Mouse (Mus musculus) liver, embryonic 16.5 days (tissue): ENCODE results near the gene Sec24d. TPM values are rescaled to one million over a fixed set of nuclear protein-coding genes. Genes with fewer than 3 reads are reported as not detected.

ENCODE experiments used
- ATAC-seq: fragments of 200-750 bp; cut with Nextera tagmentation; 2 replicates; pipeline ENCODE4 v1.8.0; 2017; ENCODE audit warnings: low read depth, mild to moderate bottlenecking, moderate number of reproducible peaks, moderate library complexity
- H3K27ac ChIP-seq: fragments of 300-500 bp; sonication (generic); 2 replicates; pipeline ENCODE4 v1.5.1; 2014; ENCODE audit warnings: mild to moderate bottlenecking, low read length
- H3K27me3 ChIP-seq: fragments of 300-500 bp; sonication (generic); 2 replicates; pipeline ENCODE4 v1.6.1; 2014; ENCODE audit warnings: low read depth, low read length, mixed read lengths; ENCODE audit not compliant: control insufficient read depth, insufficient read depth
- H3K36me3 ChIP-seq: fragments of 300-500 bp; sonication (generic); 2 replicates; pipeline ENCODE4 v1.6.1; 2014; ENCODE audit warnings: mild to moderate bottlenecking; ENCODE audit not compliant: control insufficient read depth, insufficient read depth
- H3K4me1 ChIP-seq: fragments of 300-500 bp; sonication (generic); 2 replicates; pipeline ENCODE4 v1.6.1; 2014; ENCODE audit warnings: low read depth, low read length, mixed read lengths; ENCODE audit not compliant: control insufficient read depth
- H3K4me2 ChIP-seq: fragments of 300-500 bp; sonication (generic); 2 replicates; pipeline ENCODE4 v1.6.1; 2014; ENCODE audit warnings: low read depth, low read length, mixed read lengths
- H3K4me3 ChIP-seq: fragments of 300-500 bp; sonication (generic); 2 replicates; pipeline ENCODE4 v1.5.1; 2014; ENCODE audit warnings: low read depth, mild to moderate bottlenecking, low read length
- H3K9ac ChIP-seq: fragments of 300-500 bp; sonication (generic); 2 replicates; pipeline ENCODE4 v1.6.1; 2014; ENCODE audit warnings: low read depth, low read length
- H3K9me3 ChIP-seq: fragments of 300-500 bp; sonication (generic); replicated peaks from 2 replicates; pipeline ENCODE4 v1.6.1; 2016; ENCODE audit warnings: low read length; ENCODE audit not compliant: control insufficient read depth
- WGBS: fragments of 180-500 bp; shearing (Covaris S2); extraction: QIAGEN DNeasy Blood & Tissue Kit; methylation state at CpG from one replicate; pipeline ENCODE4 v1.1.7; 2014; ENCODE audit not compliant: insufficient replicate concordance; 5-methylcytosine and 5-hydroxymethylcytosine counted together
- polyA plus RNA-seq: library from polyadenylated mRNA; unstranded; fragments of >200 nt; fragmentation: Nextera tagmentation; extraction: Ambion mirVana; gene quantifications from 2 replicates; pipeline ENCODE4 v1.2.1, GENCODE M21; 2015

The Sec24d gene
- polyA plus RNA-seq, 1 experiment from 2014 or later, result 25.1 TPM

- H3K9ac ChIP-seq, result no peak overlapping the region
- H3K4me2 ChIP-seq, result no peak overlapping the region
- no peaks in the 10 kb centered on the region for H3K9me3 ChIP-seq
- H3K4me3 ChIP-seq, result no peak overlapping the region
- H3K4me1 ChIP-seq, result no peaks in the 10 kb centered on the region
- no peak overlapping the region for H3K27ac ChIP-seq
- H3K27me3 ChIP-seq, result no peaks in the 10 kb centered on the region
- no peaks in the 10 kb centered on the region for H3K36me3 ChIP-seq
- 55% methylated on average over 2 of the region's 2 CpGs for WGBS
- no peak for ATAC-seq
These were observed 73.8 kb downstream of the Sec24d start for GRCm38 (mm10) chr3:123341049-123341448.

GRCm38 (mm10) chr3:123343690-123344089 lies 76.4 kb downstream of the Sec24d start:
- Histone ChIP-seq H3K9ac (no peak overlapping the region), H3K27me3 (no peaks in the 10 kb centered on the region), H3K4me2 (no peak overlapping the region), H3K4me1 (no peaks in the 10 kb centered on the region), H3K36me3 (no peaks in the 10 kb centered on the region), H3K27ac (no peak overlapping the region), H3K9me3 (no peaks in the 10 kb centered on the region), H3K4me3 (no peak overlapping the region)
- ATAC-seq, result no peak
- 48% methylated on average over 6 of the region's 6 CpGs for WGBS

- H3K27me3 ChIP-seq, result no peaks in the 10 kb centered on the region
- no peaks in the 10 kb centered on the region for H3K4me1 ChIP-seq
- H3K4me3 ChIP-seq, result no peak overlapping the region
- no peaks in the 10 kb centered on the region for H3K9me3 ChIP-seq
- H3K27ac ChIP-seq, result no peak overlapping the region
- H3K36me3 ChIP-seq, result no peaks in the 10 kb centered on the region
- no peak overlapping the region for H3K9ac ChIP-seq
- 65% methylated on average over 12 of the region's 12 CpGs for WGBS
- ATAC-seq, result no peak
- H3K4me2 ChIP-seq, result no peak overlapping the region
These were observed 81.0 kb downstream of the Sec24d start for GRCm38 (mm10) chr3:123348080-123348802.

- 44% methylated on average over 8 of the region's 8 CpGs for WGBS
- H3K27ac ChIP-seq, result no peak overlapping the region
These were observed 83.3 kb downstream of the Sec24d start for GRCm38 (mm10) chr3:123350602-123351001.

GRCm38 (mm10) chr3:123351519-123351918 lies 84.3 kb downstream of the Sec24d start:
- no peaks in the 10 kb centered on the region for H3K4me1 ChIP-seq
- WGBS, result 41% methylated on average over 2 of the region's 2 CpGs

More at GRCm38 (mm10) chr3:123350602-123351001, 83.3 kb downstream of the Sec24d start:
- H3K4me2 ChIP-seq, result no peak overlapping the region
- no peaks in the 10 kb centered on the region for H3K9me3 ChIP-seq
- H3K4me3 ChIP-seq, result no peak overlapping the region
- no peak overlapping the region for H3K9ac ChIP-seq
- H3K4me1 ChIP-seq, result no peaks in the 10 kb centered on the region
- no peaks in the 10 kb centered on the region for H3K27me3 ChIP-seq
- ATAC-seq, result no peak
- H3K36me3 ChIP-seq, result peaks cover 3% of the 10 kb centered on the region; the same call in 1 of the 2 replicates

GRCm38 (mm10) chr3:123353183-123353582 lies 85.9 kb downstream of the Sec24d start:
- no peak overlapping the region for H3K4me3 ChIP-seq
- no peak for ATAC-seq
- peaks cover 3% of the 10 kb centered on the region; the same call in 1 of the 2 replicates for H3K36me3 ChIP-seq
- H3K4me1 ChIP-seq, result no peaks in the 10 kb centered on the region
- no peaks in the 10 kb centered on the region for H3K9me3 ChIP-seq
- H3K27me3 ChIP-seq, result no peaks in the 10 kb centered on the region
- H3K4me2 ChIP-seq, result no peak overlapping the region
- no peak overlapping the region for H3K27ac ChIP-seq
- no peak overlapping the region for H3K9ac ChIP-seq
- 49% methylated on average over 6 of the region's 6 CpGs for WGBS

More at GRCm38 (mm10) chr3:123351519-123351918, 84.3 kb downstream of the Sec24d start:
- no peak overlapping the region for H3K4me3 ChIP-seq
- no peaks in the 10 kb centered on the region for H3K9me3 ChIP-seq
- H3K9ac ChIP-seq, result no peak overlapping the region
- ATAC-seq, result no peak
- peaks cover 3% of the 10 kb centered on the region; the same call in 1 of the 2 replicates for H3K36me3 ChIP-seq
- no peaks in the 10 kb centered on the region for H3K27me3 ChIP-seq
- no peak overlapping the region for H3K27ac ChIP-seq
- H3K4me2 ChIP-seq, result no peak overlapping the region

GRCm38 (mm10) chr3:123353661-123354060 lies 86.4 kb downstream of the Sec24d start:
- 73% methylated on average over 12 of the region's 12 CpGs for WGBS
- Histone ChIP-seq H3K36me3 (peaks cover 3% of the 10 kb centered on the region; the same call in 1 of the 2 replicates), H3K9me3 (no peaks in the 10 kb centered on the region), H3K4me2 (no peak overlapping the region), H3K27ac (no peak overlapping the region), H3K27me3 (no peaks in the 10 kb centered on the region), H3K4me3 (no peak overlapping the region), H3K9ac (no peak overlapping the region), H3K4me1 (no peaks in the 10 kb centered on the region)
- no peak for ATAC-seq

GRCm38 (mm10) chr3:123354388-123354787 lies 87.1 kb downstream of the Sec24d start:
- Histone ChIP-seq H3K4me3 (no peak overlapping the region), H3K9me3 (no peaks in the 10 kb centered on the region), H3K4me2 (no peak overlapping the region), H3K9ac (no peak overlapping the region), H3K4me1 (no peaks in the 10 kb centered on the region), H3K27me3 (no peaks in the 10 kb centered on the region), H3K36me3 (peaks cover 3% of the 10 kb centered on the region; the same call in 1 of the 2 replicates), H3K27ac (no peak overlapping the region)
- WGBS, result 73% methylated on average over 9 of the region's 9 CpGs
- ATAC-seq, result no peak

GRCm38 (mm10) chr3:123356377-123356991 lies 89.2 kb downstream of the Sec24d start:
- no peak for ATAC-seq

More at GRCm38 (mm10) chr3:123356377-123356991, 89.2 kb downstream of the Sec24d start:
- Histone ChIP-seq H3K4me1 (no peaks in the 10 kb centered on the region), H3K9me3 (no peaks in the 10 kb centered on the region), H3K27me3 (no peaks in the 10 kb centered on the region), H3K9ac (no peak overlapping the region), H3K4me3 (no peak overlapping the region), H3K4me2 (no peak overlapping the region), H3K36me3 (peaks cover 3% of the 10 kb centered on the region; the same call in 1 of the 2 replicates), H3K27ac (no peak overlapping the region)
- 41% methylated on average over 4 of the region's 4 CpGs for WGBS
